Mouse (Mus musculus) forebrain, embryonic 16.5 days (tissue): ENCODE data around the gene Ift57. TPM values are rescaled to one million over a fixed set of nuclear protein-coding genes. Genes with fewer than 3 reads are reported as not detected.
A peak's percentile ranks its signal among the peaks of the same experiment; 100 is the strongest.

Source experiments
- ATAC-seq: fragments of 200-750 bp; cut with Nextera tagmentation; 2 replicates; pipeline ENCODE4 v1.8.0; 2017; ENCODE audit warnings: mild to moderate bottlenecking, moderate library complexity
- H3K27ac ChIP-seq: fragments of 300-500 bp; sonication (generic); 2 replicates; pipeline ENCODE4 v1.5.1; 2014; ENCODE audit warnings: low read length, control low read depth
- H3K27me3 ChIP-seq: fragments of 300-500 bp; sonication (generic); replicated peaks from 2 replicates; pipeline ENCODE4 v1.6.1; 2014; ENCODE audit warnings: low read length; ENCODE audit not compliant: control insufficient read depth, insufficient read depth
- H3K36me3 ChIP-seq: fragments of 300-500 bp; sonication (generic); 2 replicates; pipeline ENCODE4 v1.6.1; 2014; ENCODE audit not compliant: control insufficient read depth, insufficient read depth
- H3K4me1 ChIP-seq: fragments of 300-500 bp; sonication (generic); replicated peaks from 2 replicates; pipeline ENCODE4 v1.6.1; 2014; ENCODE audit warnings: low read length; ENCODE audit not compliant: control insufficient read depth, insufficient read depth
- H3K4me2 ChIP-seq: fragments of 300-500 bp; sonication (generic); 2 replicates; pipeline ENCODE4 v1.6.1; 2014; ENCODE audit warnings: mild to moderate bottlenecking, low read length, control low read depth
- H3K4me3 ChIP-seq: fragments of 300-500 bp; sonication (generic); replicated peaks from 2 replicates; pipeline ENCODE4 v1.5.1; 2014; ENCODE audit warnings: mild to moderate bottlenecking, low read length, control low read depth
- H3K9ac ChIP-seq: fragments of 300-500 bp; sonication (generic); replicated peaks from 2 replicates; pipeline ENCODE4 v1.6.1; 2014; ENCODE audit warnings: low read depth, low read length, control low read depth
- H3K9me3 ChIP-seq: fragments of 300-500 bp; sonication (generic); 2 replicates; pipeline ENCODE4 v1.6.1; 2016; ENCODE audit warnings: low read length; ENCODE audit not compliant: control insufficient read depth
- WGBS: fragments of 180-500 bp; shearing (Covaris S2); extraction: QIAGEN DNeasy Blood & Tissue Kit; methylation state at CpG from one replicate; pipeline ENCODE4 v1.1.7; 2014; 5-methylcytosine and 5-hydroxymethylcytosine counted together
- polyA plus RNA-seq: library from polyadenylated mRNA; unstranded; fragments of >200 nt; fragmentation: Nextera tagmentation; extraction: Ambion mirVana; gene quantifications from 2 replicates; pipeline ENCODE4 v1.2.1, GENCODE M21; 2015

Gene Ift57
- polyA plus RNA-seq, 1 experiment from 2014 or later: 44.2 TPM

- Histone ChIP-seq H3K27me3 (no peaks in the 10 kb centered on the region), H3K4me1 (peaks cover 7% of the 10 kb centered on the region), H3K4me2 (no peak overlapping the region), H3K27ac (no peak overlapping the region; the same call in 1 of the 2 replicates), H3K36me3 (no peaks in the 10 kb centered on the region), H3K9me3 (no peaks in the 10 kb centered on the region), H3K9ac (no peak overlapping the region), H3K4me3 (no peak overlapping the region)
- 82% methylated on average over 18 of the region's 18 CpGs for WGBS
- ATAC-seq: no peak
These were observed 108.9 kb downstream of the Ift57 start for GRCm38 (mm10) chr16:49807862-49808430.

GRCm38 (mm10) chr16:49811897-49812296 is 112.9 kb downstream of the Ift57 start:
- ATAC-seq: no peak
- Histone ChIP-seq H3K27me3 (no peaks in the 10 kb centered on the region), H3K4me3 (no peak overlapping the region), H3K4me2 (no peak overlapping the region), H3K4me1 (no peaks in the 10 kb centered on the region; the same call in 1 of the 2 replicates), H3K9me3 (no peaks in the 10 kb centered on the region), H3K27ac (no peak overlapping the region), H3K36me3 (no peaks in the 10 kb centered on the region), H3K9ac (no peak overlapping the region)
- 76% methylated on average over 2 of the region's 2 CpGs for WGBS

GRCm38 (mm10) chr16:49812821-49813616 is 114.0 kb downstream of the Ift57 start:
- ATAC-seq: peak; percentile 67
- WGBS: 44% methylated on average over 10 of the region's 10 CpGs

GRCm38 (mm10) chr16:49814419-49814818 is 115.4 kb downstream of the Ift57 start:
- Histone ChIP-seq H3K9me3 (no peaks in the 10 kb centered on the region), H3K9ac (no peak overlapping the region), H3K4me1 (no peaks in the 10 kb centered on the region; the same call in 1 of the 2 replicates), H3K4me2 (no peak overlapping the region), H3K27me3 (no peaks in the 10 kb centered on the region), H3K4me3 (no peak overlapping the region), H3K27ac (no peak overlapping the region), H3K36me3 (no peaks in the 10 kb centered on the region)
- no peak for ATAC-seq
- 80% methylated on average over 4 of the region's 4 CpGs for WGBS

More at GRCm38 (mm10) chr16:49812821-49813616, 114.0 kb downstream of the Ift57 start:
- Histone ChIP-seq H3K4me2 (no peak overlapping the region), H3K4me1 (no peaks in the 10 kb centered on the region; the same call in 1 of the 2 replicates), H3K9me3 (no peaks in the 10 kb centered on the region), H3K27ac (no peak overlapping the region), H3K27me3 (no peaks in the 10 kb centered on the region), H3K4me3 (no peak overlapping the region), H3K36me3 (no peaks in the 10 kb centered on the region), H3K9ac (no peak overlapping the region)

Other genes with a start within 250 kb of the Ift57 start
- 125 and 131 TPM in 2 replicates for gene Cd47, start 101.3 kb downstream of the Ift57 start, polyA plus RNA-seq